Mouse (Mus musculus) myocyte (in vitro differentiated cells): ENCODE measurements around the gene Gm17359. TPM values are rescaled to one million over a fixed set of nuclear protein-coding genes. Genes with fewer than 3 reads are reported as not detected.

Source experiments
- H3K27me3 ChIP-seq: one replicate; pipeline ENCODE4 v1.6.1; 2011; ENCODE audit not compliant: control insufficient read depth, insufficient read depth, insufficient read length
- H3K36me3 ChIP-seq: one replicate; pipeline ENCODE4 v1.6.1; 2011; ENCODE audit not compliant: control insufficient read depth, insufficient read depth
- H3K4me2 ChIP-seq: one replicate; pipeline ENCODE4 v1.6.1; 2011; ENCODE audit warnings: low read depth, control low read depth
- H3K4me3 ChIP-seq: one replicate; pipeline ENCODE4 v1.5.1; 2011; ENCODE audit warnings: mild to moderate bottlenecking, control low read depth, moderate library complexity
- H3K79me2 ChIP-seq: one replicate; pipeline ENCODE4 v1.6.1; 2011; ENCODE audit not compliant: control insufficient read depth, insufficient read depth
- H3ac ChIP-seq: one replicate; pipeline ENCODE4 v1.6.1; 2011; ENCODE audit not compliant: control insufficient read depth, insufficient read length
- CEBPB ChIP-seq: IDR thresholded peaks from 2 replicates; pipeline ENCODE4 v1.6.1; 2011; ENCODE audit warnings: mild to moderate bottlenecking, moderate library complexity; ENCODE audit not compliant: poor library complexity, insufficient read depth, severe bottlenecking
- E2F4 ChIP-seq: IDR thresholded peaks from one replicate; pipeline ENCODE4 v1.6.1; 2011; ENCODE audit warnings: mild to moderate bottlenecking, control low read depth, moderate library complexity; ENCODE audit not compliant: insufficient read depth
- MAX ChIP-seq: IDR thresholded peaks from one replicate; pipeline ENCODE4 v1.6.1; 2011; ENCODE audit warnings: low read depth, mild to moderate bottlenecking, control low read depth
- MYOD1 ChIP-seq, 3 experiments: IDR thresholded peaks; one replicate each; pipeline ENCODE4 v1.6.1; 2011; ENCODE audit warnings: control low read depth in 2 of 3, low read depth in 2 of 3, mild to moderate bottlenecking in 2 of 3, moderate library complexity in 1 of 3; ENCODE audit not compliant: insufficient read length in 2 of 3, control insufficient read depth in 1 of 3
- MYOG ChIP-seq, 3 experiments: IDR thresholded peaks; one replicate each; pipeline ENCODE4 v1.6.1; 2011; ENCODE audit warnings: control low read depth in 2 of 3, low read depth in 2 of 3, mild to moderate bottlenecking in 2 of 3; ENCODE audit not compliant: insufficient read length in 2 of 3, control insufficient read depth in 1 of 3, insufficient read depth in 1 of 3
- POLR2A ChIP-seq: IDR thresholded peaks from one replicate; pipeline ENCODE4 v1.6.1; 2011; ENCODE audit warnings: low read depth, mild to moderate bottlenecking, control low read depth, moderate library complexity; ENCODE audit not compliant: insufficient read length
- POLR2AphosphoS2 ChIP-seq: IDR thresholded peaks from one replicate; pipeline ENCODE4 v1.6.1; 2011; ENCODE audit warnings: low read depth, control low read depth; ENCODE audit not compliant: insufficient read length
- REST ChIP-seq: IDR thresholded peaks from one replicate; pipeline ENCODE4 v1.6.1; 2011; ENCODE audit warnings: mild to moderate bottlenecking, control low read depth, moderate library complexity; ENCODE audit not compliant: insufficient read depth, insufficient read length
- SRF ChIP-seq: IDR thresholded peaks from one replicate; pipeline ENCODE4 v1.6.1; 2011; ENCODE audit warnings: low read depth; ENCODE audit not compliant: control insufficient read depth, insufficient read length
- TCF12 ChIP-seq: IDR thresholded peaks from one replicate; pipeline ENCODE4 v1.6.1; 2011; ENCODE audit warnings: mild to moderate bottlenecking, control low read depth; ENCODE audit not compliant: poor library complexity, insufficient read depth, severe bottlenecking
- TCF3 ChIP-seq: IDR thresholded peaks from one replicate; pipeline ENCODE4 v1.6.1; 2011; ENCODE audit warnings: low read depth, control low read depth; ENCODE audit not compliant: insufficient read length
- USF1 ChIP-seq: IDR thresholded peaks from one replicate; pipeline ENCODE4 v1.6.1; 2011; ENCODE audit warnings: low read depth, mild to moderate bottlenecking, control low read depth, moderate library complexity
- polyA plus RNA-seq: library from polyadenylated mRNA; unstranded; fragments of >200 nt; fragmentation: generic; extraction: Trizol; gene quantifications from one replicate; pipeline ENCODE4 v1.2.1, GENCODE M21; 2012; ENCODE audit warnings: missing spikeins

Gene Gm17359
- polyA plus RNA-seq, 1 experiment = not detected

DNA sequence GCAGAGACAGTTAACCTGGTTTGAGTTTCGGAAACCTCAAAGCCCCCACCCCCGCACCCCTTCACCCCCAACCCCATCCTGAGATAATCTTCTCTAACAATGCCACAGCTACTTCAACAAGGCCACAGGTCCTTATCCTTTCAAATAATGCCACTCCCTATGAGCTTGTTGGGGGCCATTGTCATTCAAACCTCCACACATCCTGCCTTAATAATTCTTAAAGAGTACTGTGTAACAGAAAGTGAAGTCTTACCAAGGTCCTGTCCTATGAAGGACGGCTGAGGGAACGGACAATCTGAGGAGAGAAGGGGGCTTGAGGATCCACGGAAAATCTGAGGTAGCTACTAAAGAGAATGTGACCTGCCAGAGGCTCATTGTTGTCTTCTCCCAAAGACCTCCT, 98.5 kb downstream of the Gm17359 start:
- Histone ChIP-seq H3K27me3 (no peaks in the 10 kb centered on the region), H3ac (no peak overlapping the region), H3K36me3 (no peaks in the 10 kb centered on the region), H3K79me2 (no peaks in the 10 kb centered on the region), H3K4me3 (no peak overlapping the region), H3K4me2 (no peak overlapping the region)
- TF ChIP-seq MYOD1 (IDR thresholded peaks at IDR 0.05; ENCODE audit: control insufficient read depth in 1 of 3, insufficient read length in 2 of 3, low read depth in 2 of 3) (no peak), MYOG (IDR thresholded peaks at IDR 0.05; ENCODE audit: control insufficient read depth in 1 of 3, insufficient read depth in 1 of 3, insufficient read length in 2 of 3, low read depth in 2 of 3) (no peak), POLR2AphosphoS2 (no peak), E2F4 (no peak), USF1 (no peak), SRF (no peak), CEBPB (no peak), TCF12 (no peak), TCF3 (no peak), REST (no peak), POLR2A (no peak), MAX (no peak)

DNA sequence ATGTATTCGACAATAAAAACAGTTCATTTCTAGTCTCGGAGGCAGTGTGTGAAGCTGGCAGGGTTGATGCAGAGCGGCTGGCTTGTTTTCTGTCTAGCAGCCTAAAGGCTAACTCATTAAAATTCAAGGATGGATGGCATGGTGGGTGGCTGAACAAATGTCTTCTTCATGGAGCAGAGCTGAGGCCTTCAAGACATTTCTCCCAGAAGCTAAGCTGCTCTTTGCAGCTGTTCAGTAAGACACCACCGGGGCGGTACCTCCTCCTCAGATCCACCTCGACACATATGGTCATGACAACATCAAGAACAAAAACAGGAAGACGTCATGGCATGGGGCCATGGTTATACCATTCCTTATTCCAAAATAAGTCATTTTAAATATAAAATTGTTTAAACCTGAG, 99.7 kb downstream of the Gm17359 start:
- Histone ChIP-seq H3K27me3 (no peaks in the 10 kb centered on the region), H3K4me2 (no peak overlapping the region), H3K36me3 (no peaks in the 10 kb centered on the region), H3K79me2 (no peaks in the 10 kb centered on the region), H3K4me3 (no peak overlapping the region), H3ac (no peak overlapping the region)
- no peak for TF ChIP-seq POLR2AphosphoS2
- TF ChIP-seq TCF3 = no peak
- TF ChIP-seq E2F4 = no peak
- TF ChIP-seq TCF12 = no peak
- TF ChIP-seq MYOD1 (IDR thresholded peaks at IDR 0.05; ENCODE audit: control insufficient read depth in 1 of 3, insufficient read length in 2 of 3, low read depth in 2 of 3) = no peak
- no peak for TF ChIP-seq MAX
- no peak for TF ChIP-seq SRF
- no peak for TF ChIP-seq CEBPB
- no peak for TF ChIP-seq USF1
- TF ChIP-seq MYOG (IDR thresholded peaks at IDR 0.05; ENCODE audit: control insufficient read depth in 1 of 3, insufficient read depth in 1 of 3, insufficient read length in 2 of 3, low read depth in 2 of 3) = no peak
- no peak for TF ChIP-seq POLR2A
- no peak for TF ChIP-seq REST

DNA sequence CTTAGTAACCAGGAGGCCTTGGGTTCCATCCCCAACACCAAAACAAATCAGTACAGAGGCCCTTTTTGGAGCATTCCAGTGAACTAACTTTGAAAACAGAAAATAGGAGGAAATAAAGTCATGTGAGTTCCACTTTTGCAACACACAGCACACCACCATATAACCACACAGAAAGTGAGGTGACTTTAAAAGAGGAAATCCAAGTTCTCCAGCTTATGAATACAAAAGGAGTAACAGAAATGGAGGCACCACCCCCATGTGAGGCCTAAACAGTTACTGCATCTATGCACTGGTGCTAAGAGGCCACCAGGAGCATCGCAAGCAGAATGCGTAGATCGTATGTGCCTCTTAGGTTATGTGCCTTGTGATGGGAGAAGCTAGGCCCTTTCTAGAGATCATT, 101.8 kb downstream of the Gm17359 start:
- no peak overlapping the region for H3ac ChIP-seq
- no peaks in the 10 kb centered on the region for H3K27me3 ChIP-seq
- TF ChIP-seq CEBPB (no peak), MYOG (IDR thresholded peaks at IDR 0.05; ENCODE audit: control insufficient read depth in 1 of 3, insufficient read depth in 1 of 3, insufficient read length in 2 of 3, low read depth in 2 of 3) (no peak), TCF3 (no peak), POLR2A (no peak), E2F4 (no peak), USF1 (no peak), REST (no peak), SRF (no peak), MAX (no peak), MYOD1 (IDR thresholded peaks at IDR 0.05; ENCODE audit: control insufficient read depth in 1 of 3, insufficient read length in 2 of 3, low read depth in 2 of 3) (no peak), TCF12 (no peak), POLR2AphosphoS2 (no peak)
- no peak overlapping the region for H3K4me3 ChIP-seq
- H3K4me2 ChIP-seq = no peak overlapping the region
- H3K79me2 ChIP-seq = no peaks in the 10 kb centered on the region
- no peaks in the 10 kb centered on the region for H3K36me3 ChIP-seq

DNA sequence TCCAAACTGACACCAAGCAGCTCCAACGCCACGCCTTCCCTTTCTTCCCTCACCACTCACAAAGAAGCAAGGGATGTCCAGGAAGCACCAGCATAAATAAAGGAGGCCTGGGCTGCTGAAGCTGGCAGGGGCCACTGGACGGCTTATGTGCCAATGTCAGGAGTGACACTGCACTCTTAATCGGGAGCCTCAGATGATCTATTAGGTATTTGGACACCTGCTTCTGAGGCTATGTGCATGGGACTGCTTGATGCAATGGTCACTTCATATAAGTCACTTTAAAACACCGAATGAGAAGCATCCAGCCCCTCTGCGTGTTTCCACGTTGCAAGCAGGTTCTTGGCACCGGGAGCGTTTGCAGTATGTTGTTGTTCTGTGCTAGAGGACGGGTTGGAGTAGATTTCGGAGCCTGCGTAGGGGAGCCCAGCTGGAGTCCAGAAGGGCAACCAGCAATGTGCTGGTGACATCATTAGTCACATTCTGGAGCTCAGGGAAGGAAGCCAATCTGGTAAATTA, 104.6 kb downstream of the Gm17359 start:
- no peaks in the 10 kb centered on the region for H3K36me3 ChIP-seq
- H3K79me2 ChIP-seq = no peaks in the 10 kb centered on the region
- no peak overlapping the region for H3K4me3 ChIP-seq
- no peaks in the 10 kb centered on the region for H3K27me3 ChIP-seq
- TF ChIP-seq CEBPB (no peak), MAX (no peak), E2F4 (no peak), POLR2A (no peak), TCF3 (no peak), POLR2AphosphoS2 (no peak), TCF12 (no peak), MYOD1 (IDR thresholded peaks at IDR 0.05; ENCODE audit: control insufficient read depth in 1 of 3, insufficient read length in 2 of 3, low read depth in 2 of 3) (no peak), MYOG (IDR thresholded peaks at IDR 0.05; ENCODE audit: control insufficient read depth in 1 of 3, insufficient read depth in 1 of 3, insufficient read length in 2 of 3, low read depth in 2 of 3) (no peak), USF1 (no peak), REST (no peak), SRF (no peak)
- no peak overlapping the region for H3K4me2 ChIP-seq
- H3ac ChIP-seq = no peak overlapping the region

DNA sequence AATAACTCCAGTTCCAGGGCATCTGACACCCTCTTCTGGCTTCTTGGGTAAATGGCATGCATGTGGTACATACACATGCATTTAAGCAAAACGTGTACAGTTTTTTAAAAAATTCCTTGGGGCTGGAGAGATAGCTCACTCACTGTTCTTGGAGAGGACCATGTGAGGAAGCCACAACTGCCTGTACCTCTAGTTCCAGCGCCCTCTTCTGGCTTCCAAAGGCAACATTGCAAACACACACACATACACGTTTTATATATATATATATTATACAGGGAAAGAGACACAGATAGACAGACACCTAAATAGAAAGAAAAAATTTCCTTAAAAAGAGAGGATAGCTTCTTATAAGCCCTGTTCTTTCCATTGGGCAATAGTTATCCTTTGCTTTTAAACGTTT, 107.4 kb downstream of the Gm17359 start:
- H3K4me3 ChIP-seq = no peak overlapping the region

More for the DNA sequence above, 107.4 kb downstream of the Gm17359 start:
- TF ChIP-seq USF1 (no peak), POLR2A (no peak), POLR2AphosphoS2 (no peak), CEBPB (no peak), TCF12 (no peak), TCF3 (no peak), MAX (no peak), E2F4 (no peak), SRF (no peak), MYOG (IDR thresholded peaks at IDR 0.05; ENCODE audit: control insufficient read depth in 1 of 3, insufficient read depth in 1 of 3, insufficient read length in 2 of 3, low read depth in 2 of 3) (no peak), REST (no peak), MYOD1 (IDR thresholded peaks at IDR 0.05; ENCODE audit: control insufficient read depth in 1 of 3, insufficient read length in 2 of 3, low read depth in 2 of 3) (no peak)
- no peaks in the 10 kb centered on the region for H3K79me2 ChIP-seq
- no peak overlapping the region for H3ac ChIP-seq
- H3K4me2 ChIP-seq = no peak overlapping the region
- H3K27me3 ChIP-seq = no peaks in the 10 kb centered on the region
- no peaks in the 10 kb centered on the region for H3K36me3 ChIP-seq
